20 mouse cellular contexts compared by ENCODE assay signal in the genomic region with DNA sequence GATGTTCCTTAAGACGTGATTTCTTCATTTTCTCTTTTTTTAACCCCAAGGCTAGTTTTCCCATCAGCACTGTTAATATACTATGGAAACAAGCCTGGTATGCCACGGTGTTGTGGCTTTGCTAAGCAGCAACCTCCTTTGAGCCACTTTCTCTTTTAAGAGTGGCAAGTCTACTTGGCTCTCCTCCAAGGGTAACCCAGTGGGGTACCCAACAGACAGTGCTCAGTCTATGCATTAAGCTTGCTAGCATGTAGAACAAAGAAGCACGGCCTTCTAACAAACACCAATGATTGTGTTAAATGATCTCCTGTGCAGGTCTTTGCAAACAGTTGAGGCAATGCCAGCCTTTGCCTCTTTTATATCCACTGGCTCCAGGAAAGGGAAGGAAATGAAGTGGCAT.
DNase-seq lines count a peak whose midpoint lies in the region; ATAC-seq and TF ChIP-seq lines count a peak whose summit lies in the region.
"Had no signal": no experiment of that assay in that cellular context is flagged by ENCODE, and none has a peak within 500 bp of the region (broad histone marks: within the 10 kb centered on the region; RNA-seq: fewer than 3 reads in every experiment).

No protein-coding gene starts in this region.

- TF ChIP-seq CTCF in forebrain, postnatal 0 days (IDR thresholded peaks at IDR 0.05; ENCODE audit: low read depth): no peak
- no peak for TF ChIP-seq CTCF in liver, postnatal 0 days (IDR thresholded peaks at IDR 0.05; ENCODE audit: low read depth)

- no peak overlapping the region for H3K4me2 ChIP-seq in forebrain, embryonic 13.5 days
- H3K4me2 ChIP-seq in forebrain, postnatal 0 days (ENCODE audit: low read depth): no peak overlapping the region
- H3K4me2 ChIP-seq in midbrain, embryonic 16.5 days (ENCODE audit: low read length): no peak overlapping the region
- no peak overlapping the region for H3K4me2 ChIP-seq in forebrain, embryonic 14.5 days (ENCODE audit: low read length)
- no peak overlapping the region for H3K4me2 ChIP-seq in hindbrain, embryonic 16.5 days (ENCODE audit: low read length)
- no peak overlapping the region for H3K4me2 ChIP-seq in liver, postnatal 0 days (ENCODE audit: low read depth, low read length)
- H3K4me2 ChIP-seq: liver, embryonic 13.5 days; lung, embryonic 14.5 days; neural tube, embryonic 12.5 days had no signal

- H3K27ac ChIP-seq in forebrain, embryonic 13.5 days: no peak overlapping the region
- no peak overlapping the region for H3K27ac ChIP-seq in forebrain, postnatal 0 days (ENCODE audit: low read depth, low read length)
- no peak overlapping the region for H3K27ac ChIP-seq in midbrain, embryonic 16.5 days (ENCODE audit: low read length)
- no peak overlapping the region for H3K27ac ChIP-seq in midbrain, embryonic 10.5 days (replicated peaks)
- H3K27ac ChIP-seq in forebrain, embryonic 14.5 days (ENCODE audit: low read depth, low read length): no peak overlapping the region
- no peak overlapping the region for H3K27ac ChIP-seq in hindbrain, embryonic 16.5 days (ENCODE audit: low read depth, low read length)
- H3K27ac ChIP-seq in liver, postnatal 0 days (ENCODE audit: low read depth): no peak overlapping the region
- H3K27ac ChIP-seq: liver, embryonic 13.5 days; neural tube, embryonic 12.5 days had no signal

- DNase-seq in forebrain, postnatal 0 days: no peak
- DNase-seq in midbrain, embryonic 10.5 days (ENCODE audit: low spot score): no peak
- peak; percentile 75 for DNase-seq in forebrain, embryonic 14.5 days (ENCODE audit: low spot score)
- DNase-seq in liver, postnatal 0 days: no peak
- DNase-seq: adrenal gland, postnatal 36 days; cerebellum, adult 11-12 months; cerebellum, postnatal 14 days; gastrocnemius, postnatal 25 days; kidney, adult 18-20 months; kidney, postnatal 4 days; liver, embryonic 13.5 days; lung, embryonic 14.5 days; lung, postnatal 36 days; right cerebral cortex, postnatal 14 days; spleen, adult 18-20 months had no signal

- peaks cover 11% of the 10 kb centered on the region for H3K4me1 ChIP-seq in forebrain, embryonic 13.5 days
- H3K4me1 ChIP-seq in forebrain, postnatal 0 days (ENCODE audit: insufficient read depth): 0 out of 2 replicates have a peak, but pooled peaks cover 3% of the 10 kb centered on the region
- H3K4me1 ChIP-seq in midbrain, embryonic 16.5 days (ENCODE audit: control insufficient read depth, insufficient read depth, low read length): no peaks in the 10 kb centered on the region
- H3K4me1 ChIP-seq in midbrain, embryonic 10.5 days: peaks cover 3% of the 10 kb centered on the region; the same call in 1 of the 2 replicates
- peaks cover 6% of the 10 kb centered on the region for H3K4me1 ChIP-seq in forebrain, embryonic 14.5 days (ENCODE audit: control insufficient read depth, insufficient read depth, low read length)
- no peaks in the 10 kb centered on the region for H3K4me1 ChIP-seq in hindbrain, embryonic 16.5 days (ENCODE audit: control insufficient read depth, insufficient read depth, low read depth, low read length)
- H3K4me1 ChIP-seq in liver, postnatal 0 days (ENCODE audit: insufficient read depth): no peaks in the 10 kb centered on the region
- H3K4me1 ChIP-seq: liver, embryonic 13.5 days; neural tube, embryonic 12.5 days had no signal

- ATAC-seq in forebrain, embryonic 13.5 days: 0 out of 2 replicates have a peak, but pooled peaks have one; percentile 30
- ATAC-seq in forebrain, postnatal 0 days: no peak
- ATAC-seq in midbrain, embryonic 16.5 days: peak; percentile 42
- ATAC-seq in forebrain, embryonic 14.5 days: peak; percentile 55
- ATAC-seq in hindbrain, embryonic 16.5 days: peak; percentile 67
- ATAC-seq in liver, postnatal 0 days: no peak
- ATAC-seq: inflammation-experienced regulatory T-cells, adult 6 months had no signal

- H3K27me3 ChIP-seq in forebrain, embryonic 13.5 days: no peaks in the 10 kb centered on the region
- H3K27me3 ChIP-seq in forebrain, postnatal 0 days (ENCODE audit: insufficient read depth, low read length): no peaks in the 10 kb centered on the region
- no peaks in the 10 kb centered on the region for H3K27me3 ChIP-seq in midbrain, embryonic 16.5 days (ENCODE audit: control insufficient read depth, insufficient read depth, low read depth, low read length)
- no peaks in the 10 kb centered on the region for H3K27me3 ChIP-seq in midbrain, embryonic 10.5 days (ENCODE audit: low read depth, poor library complexity, severe bottlenecking)
- no peaks in the 10 kb centered on the region for H3K27me3 ChIP-seq in forebrain, embryonic 14.5 days (replicated peaks; ENCODE audit: control insufficient read depth, insufficient read depth, low read length)
- no peaks in the 10 kb centered on the region for H3K27me3 ChIP-seq in hindbrain, embryonic 16.5 days (replicated peaks; ENCODE audit: control insufficient read depth, insufficient read depth, low read length)
- no peaks in the 10 kb centered on the region for H3K27me3 ChIP-seq in liver, postnatal 0 days (ENCODE audit: insufficient read depth, low read length)
- H3K27me3 ChIP-seq: liver, embryonic 13.5 days; neural tube, embryonic 12.5 days had no signal

- no peaks in the 10 kb centered on the region for H3K36me3 ChIP-seq in forebrain, embryonic 13.5 days (ENCODE audit: poor library complexity, severe bottlenecking)
- H3K36me3 ChIP-seq in forebrain, postnatal 0 days (ENCODE audit: insufficient read depth): no peaks in the 10 kb centered on the region
- H3K36me3 ChIP-seq in midbrain, embryonic 16.5 days (ENCODE audit: control insufficient read depth, insufficient read depth, low read length): no peaks in the 10 kb centered on the region
- H3K36me3 ChIP-seq in midbrain, embryonic 10.5 days: no peaks in the 10 kb centered on the region
- H3K36me3 ChIP-seq in forebrain, embryonic 14.5 days (ENCODE audit: control insufficient read depth, insufficient read depth, low read length): no peaks in the 10 kb centered on the region
- no peaks in the 10 kb centered on the region for H3K36me3 ChIP-seq in hindbrain, embryonic 16.5 days (ENCODE audit: control insufficient read depth, insufficient read depth, low read length)
- no peaks in the 10 kb centered on the region for H3K36me3 ChIP-seq in liver, postnatal 0 days (replicated peaks; ENCODE audit: insufficient read depth, low read length)
- H3K36me3 ChIP-seq: liver, embryonic 13.5 days; neural tube, embryonic 12.5 days had no signal

- whole genome bisulfite sequencing in forebrain, embryonic 13.5 days: 25% methylated on average over 3 of the region's 3 CpGs
- WGBS in forebrain, postnatal 0 days: 21% methylated on average over 3 of the region's 3 CpGs
- WGBS in midbrain, embryonic 16.5 days: 43% methylated on average over 3 of the region's 3 CpGs
- WGBS in midbrain, embryonic 10.5 days: 87% methylated on average over 3 of the region's 3 CpGs
- WGBS in forebrain, embryonic 14.5 days: 23% methylated on average over 3 of the region's 3 CpGs
- 40% methylated on average over 3 of the region's 3 CpGs for WGBS in hindbrain, embryonic 16.5 days
- 73% methylated on average over 3 of the region's 3 CpGs for WGBS in liver, postnatal 0 days (ENCODE audit: insufficient replicate concordance)

- H3K9me3 ChIP-seq in forebrain, embryonic 13.5 days (replicated peaks): no peaks in the 10 kb centered on the region
- no peaks in the 10 kb centered on the region for H3K9me3 ChIP-seq in forebrain, postnatal 0 days (ENCODE audit: low read length)
- no peaks in the 10 kb centered on the region for H3K9me3 ChIP-seq in midbrain, embryonic 16.5 days (replicated peaks; ENCODE audit: control insufficient read depth, low read length, poor library complexity, severe bottlenecking)
- H3K9me3 ChIP-seq in midbrain, embryonic 10.5 days (replicated peaks): no peaks in the 10 kb centered on the region
- no peaks in the 10 kb centered on the region for H3K9me3 ChIP-seq in forebrain, embryonic 14.5 days (replicated peaks; ENCODE audit: control insufficient read depth, low read length)
- no peaks in the 10 kb centered on the region for H3K9me3 ChIP-seq in hindbrain, embryonic 16.5 days (ENCODE audit: control insufficient read depth, low read length)
- no peaks in the 10 kb centered on the region for H3K9me3 ChIP-seq in liver, postnatal 0 days (ENCODE audit: low read length)
- H3K9me3 ChIP-seq: liver, embryonic 13.5 days; neural tube, embryonic 12.5 days had no signal

- no peak overlapping the region for H3K9ac ChIP-seq in forebrain, embryonic 13.5 days
- H3K9ac ChIP-seq in forebrain, postnatal 0 days: no peak overlapping the region
- H3K9ac ChIP-seq in midbrain, embryonic 16.5 days (ENCODE audit: low read depth, low read length): no peak overlapping the region
- no peak overlapping the region for H3K9ac ChIP-seq in forebrain, embryonic 14.5 days (ENCODE audit: low read length)
- H3K9ac ChIP-seq in hindbrain, embryonic 16.5 days (ENCODE audit: low read depth, low read length): no peak overlapping the region
- no peak overlapping the region for H3K9ac ChIP-seq in liver, postnatal 0 days (replicated peaks)
- H3K9ac ChIP-seq: liver, embryonic 13.5 days; lung, embryonic 14.5 days; neural tube, embryonic 12.5 days had no signal

- TF ChIP-seq EP300 in liver, postnatal 0 days (IDR thresholded peaks at IDR 0.05; ENCODE audit: low read depth): no peak

- H3K4me3 ChIP-seq in forebrain, embryonic 13.5 days: no peak overlapping the region
- H3K4me3 ChIP-seq in forebrain, postnatal 0 days (ENCODE audit: low read depth, low read length): no peak overlapping the region
- H3K4me3 ChIP-seq in midbrain, embryonic 16.5 days (ENCODE audit: low read depth, low read length): no peak overlapping the region
- no peak overlapping the region for H3K4me3 ChIP-seq in midbrain, embryonic 10.5 days
- H3K4me3 ChIP-seq in forebrain, embryonic 14.5 days (ENCODE audit: low read depth, low read length): no peak overlapping the region
- H3K4me3 ChIP-seq in hindbrain, embryonic 16.5 days (ENCODE audit: low read length): no peak overlapping the region
- no peak overlapping the region for H3K4me3 ChIP-seq in liver, postnatal 0 days (ENCODE audit: low read depth, low read length)
- H3K4me3 ChIP-seq: liver, embryonic 13.5 days; neural tube, embryonic 12.5 days had no signal

Comparison
In these comparisons a context has a peak if more than half of its experiments do, and no peak if none do; other contexts are left out.
1. ATAC-seq: peak in forebrain, embryonic 13.5 days (single experiment), midbrain, embryonic 16.5 days (single experiment), forebrain, embryonic 14.5 days (single experiment) and hindbrain, embryonic 16.5 days (single experiment); none in forebrain, postnatal 0 days (single experiment) and liver, postnatal 0 days (single experiment).